Mouse (Mus musculus) small intestine, adult 2 months (tissue): ENCODE data around the gene Myl6. TPM values are rescaled to one million over a fixed set of nuclear protein-coding genes. Genes with fewer than 3 reads are reported as not detected.

Experiments used
- H3K27ac ChIP-seq: fragments of 200-500 bp; 2 replicates; pipeline ENCODE4 v1.5.1; 2012; ENCODE audit warnings: low read depth, low read length, control low read depth, inconsistent platforms; ENCODE audit not compliant: insufficient read depth
- H3K27me3 ChIP-seq: fragments of 200-500 bp; 2 replicates; pipeline ENCODE4 v1.6.1; 2012; ENCODE audit warnings: mild to moderate bottlenecking, moderate library complexity, low read length, inconsistent platforms; ENCODE audit not compliant: control insufficient read depth, insufficient read depth
- H3K36me3 ChIP-seq: fragments of 200-500 bp; 2 replicates; pipeline ENCODE4 v1.6.1; 2012; ENCODE audit warnings: mild to moderate bottlenecking, low read length, control low read depth, inconsistent platforms; ENCODE audit not compliant: control insufficient read depth, insufficient read depth
- H3K4me1 ChIP-seq: fragments of 200-500 bp; 2 replicates; pipeline ENCODE4 v1.6.1; 2012; ENCODE audit warnings: low read length, inconsistent platforms, mixed read lengths; ENCODE audit not compliant: control insufficient read depth, insufficient read depth, insufficient read length
- H3K4me3 ChIP-seq: fragments of 200-500 bp; 2 replicates; pipeline ENCODE4 v1.5.1; 2012; ENCODE audit warnings: low read depth, mild to moderate bottlenecking, control low read depth, inconsistent platforms, low read length, moderate library complexity
- CTCF ChIP-seq: fragments of 200-500 bp; IDR thresholded peaks from 2 replicates; pipeline ENCODE4 v1.5.1; 2012; ENCODE audit warnings: low read depth, mild to moderate bottlenecking, control low read depth, inconsistent platforms, low read length, moderate library complexity, mixed read lengths; ENCODE audit not compliant: insufficient replicate concordance, insufficient read length; ENCODE audit errors: extremely low read depth
- POLR2A ChIP-seq: fragments of 200-500 bp; IDR thresholded peaks from 2 replicates; pipeline ENCODE4 v1.6.1; 2012; ENCODE audit warnings: low read depth, mild to moderate bottlenecking, control low read depth, inconsistent platforms, low read length, moderate library complexity
- WGBS: fragments of 180-500 bp; shearing (Covaris S2); methylation state at CpG from one replicate; pipeline ENCODE4 v1.1.7; 2018; 5-methylcytosine and 5-hydroxymethylcytosine counted together
- polyA plus RNA-seq: library from polyadenylated mRNA; depleted of rRNA; stranded (reverse); fragments of >200 nt; gene quantifications from 2 replicates; pipeline ENCODE4 v1.2.3, GENCODE M21; 2012; rRNA removed

The Myl6 gene
- polyA plus RNA-seq, 1 experiment = 749 TPM

GRCm38 (mm10) chr10:128444354-128444753 lies 49.6 kb downstream of the Myl6 start:
- 55% methylated on average over 6 of the region's 6 CpGs for WGBS
- TF ChIP-seq POLR2A (no peak), CTCF (no peak)
- Histone ChIP-seq H3K36me3 (peaks cover 3% of the 10 kb centered on the region), H3K27me3 (no peaks in the 10 kb centered on the region), H3K4me1 (no peaks in the 10 kb centered on the region), H3K4me3 (no peak overlapping the region), H3K27ac (no peak overlapping the region)

DNA sequence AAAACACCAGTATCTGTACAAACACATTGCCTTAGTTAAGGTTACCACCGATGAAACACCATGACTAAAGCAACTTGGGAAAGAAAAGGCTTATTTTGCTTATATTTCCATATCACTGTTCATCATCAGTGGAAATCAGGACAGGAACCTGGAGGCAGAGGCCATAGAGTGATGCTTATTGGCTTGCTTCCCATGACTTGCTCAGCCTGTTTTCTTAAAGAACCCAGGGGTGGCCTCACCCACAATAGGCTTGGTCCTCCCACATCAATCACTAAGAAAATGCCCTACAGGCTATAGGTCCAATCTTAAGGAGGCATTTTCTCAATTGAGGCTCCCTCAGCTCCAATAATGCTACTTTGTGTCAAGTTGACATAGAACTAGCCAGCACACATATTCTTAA lies 51.2 kb downstream of the Myl6 start:
- Histone ChIP-seq H3K4me1 (no peaks in the 10 kb centered on the region; the same call in 1 of the 2 replicates), H3K27me3 (no peaks in the 10 kb centered on the region), H3K27ac (no peak overlapping the region), H3K4me3 (no peak overlapping the region), H3K36me3 (peaks cover 18% of the 10 kb centered on the region)
- WGBS = 86% methylated on average over 1 of the region's 1 CpGs
- TF ChIP-seq POLR2A (no peak), CTCF (no peak)

- Histone ChIP-seq H3K36me3 (peaks cover 25% of the 10 kb centered on the region), H3K4me3 (no peak overlapping the region), H3K27ac (no peak overlapping the region), H3K27me3 (no peaks in the 10 kb centered on the region), H3K4me1 (no peaks in the 10 kb centered on the region; the same call in 1 of the 2 replicates)
- no peak for TF ChIP-seq CTCF
- 92% methylated on average over 10 of the region's 10 CpGs for WGBS
These were observed 52.4 kb downstream of the Myl6 start for GRCm38 (mm10) chr10:128441324-128442119.

Other genes with a start within 250 kb of the Myl6 start
- 0.05 TPM in 1 of 2 replicates, not detected in the other for gene Apon, start 240.0 kb downstream of the Myl6 start, polyA plus RNA-seq
- 0.08 TPM in 1 of 2 replicates, not detected in the other for gene Apof, start 225.5 kb downstream of the Myl6 start, polyA plus RNA-seq
- 15.3 and 46.8 TPM in 2 replicates for gene Stat2, start 223.6 kb downstream of the Myl6 start, polyA plus RNA-seq
- gene Il23a, start 195.4 kb downstream of the Myl6 start, polyA plus RNA-seq = not detected in 2 replicates
- gene Pan2, start 190.8 kb downstream of the Myl6 start, polyA plus RNA-seq = 10.3 and 17.7 TPM in 2 replicates
- gene Cnpy2, start 171.7 kb downstream of the Myl6 start, polyA plus RNA-seq = 31.8 and 46.6 TPM in 2 replicates
- 233 and 588 TPM in 2 replicates for gene Cs, start 156.4 kb downstream of the Myl6 start, polyA plus RNA-seq
- 36.5 and 79.1 TPM in 2 replicates for gene Coq10a, start 125.1 kb downstream of the Myl6 start, polyA plus RNA-seq
- gene Ankrd52, start 117.0 kb downstream of the Myl6 start, polyA plus RNA-seq = 15.3 and 22.1 TPM in 2 replicates
- 165 and 301 TPM in 2 replicates for gene Slc39a5, start 92.9 kb downstream of the Myl6 start, polyA plus RNA-seq
- 21.6 and 37.8 TPM in 2 replicates for gene Nabp2, start 82.7 kb downstream of the Myl6 start, polyA plus RNA-seq
- gene Rnf41, start 82.5 kb downstream of the Myl6 start, polyA plus RNA-seq = 11.0 and 23.0 TPM in 2 replicates
- 44.0 and 98.4 TPM in 2 replicates for gene Smarcc2, start 34.9 kb downstream of the Myl6 start, polyA plus RNA-seq
- 0.43 and 1.2 TPM in 2 replicates for gene Myl6b, start 4.5 kb upstream of the Myl6 start, polyA plus RNA-seq
- 20.0 and 26.3 TPM in 2 replicates for gene Esyt1, start 31.7 kb upstream of the Myl6 start, polyA plus RNA-seq
- gene Zc3h10, start 53.6 kb upstream of the Myl6 start, polyA plus RNA-seq = 6.4 and 15.2 TPM in 2 replicates
- 1,613 and 1,655 TPM in 2 replicates for gene Rpl41, start 55.2 kb upstream of the Myl6 start, polyA plus RNA-seq
- 3.2 and 6.9 TPM in 2 replicates for gene Pa2g4, start 71.8 kb upstream of the Myl6 start, polyA plus RNA-seq
- 32.3 and 127 TPM in 2 replicates for gene Erbb3, start 95.5 kb upstream of the Myl6 start, polyA plus RNA-seq
- 439 and 930 TPM in 2 replicates for gene Rps26, start 132.6 kb upstream of the Myl6 start, polyA plus RNA-seq
- gene Ikzf4, start 151.8 kb upstream of the Myl6 start, polyA plus RNA-seq = 0.65 and 0.95 TPM in 2 replicates
- gene Suox, start 179.9 kb upstream of the Myl6 start, polyA plus RNA-seq = 10.4 and 14.2 TPM in 2 replicates
- 17.2 and 32.2 TPM in 2 replicates for gene Rab5b, start 202.1 kb upstream of the Myl6 start, polyA plus RNA-seq
- gene Pmel, start 210.1 kb upstream of the Myl6 start, polyA plus RNA-seq = 1.4 and 2.1 TPM in 2 replicates
- gene Cdk2, start 210.9 kb upstream of the Myl6 start, polyA plus RNA-seq = 4.2 and 6.1 TPM in 2 replicates